Comparison of ENCODE assay signal across 8 mouse cellular contexts in the genomic region with DNA sequence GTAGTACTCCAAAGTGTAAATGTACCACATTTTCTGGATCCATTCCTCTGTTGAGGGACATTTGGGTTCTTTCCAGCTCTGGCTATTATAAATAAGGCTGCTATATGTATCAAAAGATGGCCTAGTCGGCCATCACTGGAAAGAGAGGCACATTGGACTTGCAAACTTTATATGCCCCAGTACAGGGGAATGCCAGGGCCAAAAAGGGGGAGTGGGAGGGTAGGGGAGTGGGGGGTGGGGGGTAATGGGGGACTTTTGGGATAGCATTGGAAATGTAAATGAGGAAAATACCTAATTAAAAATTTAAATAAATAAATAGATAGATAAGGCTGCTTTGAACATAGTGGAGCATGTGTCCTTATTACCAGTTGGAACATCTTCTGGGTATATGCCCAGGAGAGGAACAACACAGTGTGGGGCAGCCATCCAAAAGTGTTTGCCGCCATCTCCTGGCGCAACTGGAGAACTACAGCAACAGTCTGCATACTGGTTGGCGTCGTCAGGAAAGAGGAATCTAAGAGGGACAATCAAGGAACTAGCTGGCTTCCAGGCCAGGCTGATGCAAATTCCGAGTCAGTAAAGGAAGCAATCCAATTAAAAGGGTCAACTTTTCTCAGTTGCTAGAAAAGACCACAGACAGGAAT. TPM values are rescaled to one million over a fixed set of nuclear protein-coding genes. Genes with fewer than 3 reads are reported as not detected.
DNase-seq lines count a peak whose midpoint lies in the region; ATAC-seq and TF ChIP-seq lines count a peak whose summit lies in the region.
"Not testable (repeated sequence)": the region's sequence is repeated elsewhere in the genome, so short reads cannot be mapped to it uniquely, and the experiment has no call there.

No protein-coding gene starts in this region.

- DNase-seq in 3134 (ENCODE audit: extremely low read depth, insufficient read length, low spot score) = peak; percentile 37
- peak; percentile 83 for DNase-seq in adrenal gland, postnatal 14 days
- peak; percentile 72 for DNase-seq in embryonic facial prominence, embryonic 10.5 days (ENCODE audit: low spot score)
- peak; percentile 69 for DNase-seq in kidney, adult 2 months
- peak; percentile 72 for DNase-seq in limb, embryonic 11.5 days (ENCODE audit: low spot score)
- DNase-seq in spleen, adult 2 months (ENCODE audit: low read depth in 1 of 2, low spot score in 2 of 2) = peak; percentile 39 to 57

- H3K9me3 ChIP-seq in embryonic facial prominence, embryonic 10.5 days; limb, embryonic 11.5 days (ENCODE audit: control insufficient read depth, low read length); midbrain, embryonic 16.5 days (replicated peaks; ENCODE audit: control insufficient read depth, low read length, poor library complexity, severe bottlenecking): not testable (repeated sequence)

- not testable (repeated sequence) for H3K27ac ChIP-seq in embryonic facial prominence, embryonic 10.5 days (replicated peaks); kidney, adult 2 months (ENCODE audit: insufficient read depth, low read depth, low read length); limb, embryonic 11.5 days (replicated peaks; ENCODE audit: low read depth, low read length); midbrain, embryonic 16.5 days (ENCODE audit: low read length); spleen, adult 2 months (ENCODE audit: insufficient read depth, low read length)

- H3K27me3 ChIP-seq in embryonic facial prominence, embryonic 10.5 days (replicated peaks; ENCODE audit: low read depth, poor library complexity, severe bottlenecking); kidney, adult 2 months (replicated peaks; ENCODE audit: control insufficient read depth, insufficient read depth, low read length); limb, embryonic 11.5 days (ENCODE audit: control insufficient read depth, insufficient read depth, low read length); midbrain, embryonic 16.5 days (ENCODE audit: control insufficient read depth, insufficient read depth, low read depth, low read length); spleen, adult 2 months (ENCODE audit: control insufficient read depth, insufficient read depth, low read length): not testable (repeated sequence)

- H3K4me2 ChIP-seq in limb, embryonic 11.5 days (ENCODE audit: low read depth, severe bottlenecking); midbrain, embryonic 16.5 days (ENCODE audit: low read length): not testable (repeated sequence)

- H3K4me1 ChIP-seq in embryonic facial prominence, embryonic 10.5 days; kidney, adult 2 months (ENCODE audit: control insufficient read depth, insufficient read depth, low read length); limb, embryonic 11.5 days (ENCODE audit: control insufficient read depth, insufficient read depth, low read length); midbrain, embryonic 16.5 days (ENCODE audit: control insufficient read depth, insufficient read depth, low read length); spleen, adult 2 months (ENCODE audit: control insufficient read depth, insufficient read depth, insufficient read length): not testable (repeated sequence)

- WGBS in embryonic facial prominence, embryonic 10.5 days = 3% methylated on average over 6 of the region's 6 CpGs
- 2% methylated on average over 6 of the region's 6 CpGs for WGBS in kidney, adult 2 months
- 2% methylated on average over 6 of the region's 6 CpGs for WGBS in limb, embryonic 11.5 days
- WGBS in midbrain, embryonic 16.5 days = 2% methylated on average over 6 of the region's 6 CpGs
- WGBS in spleen, adult 2 months = 14% methylated on average over 6 of the region's 6 CpGs

- TF ChIP-seq POLR2A in kidney, adult 2 months (IDR thresholded peaks at IDR 0.05; ENCODE audit: low read depth, low read length); spleen, adult 2 months (IDR thresholded peaks at IDR 0.05; ENCODE audit: low read depth, low read length): not testable (repeated sequence)

- not testable (repeated sequence) for H3K36me3 ChIP-seq in embryonic facial prominence, embryonic 10.5 days (replicated peaks); kidney, adult 2 months (ENCODE audit: control insufficient read depth, insufficient read depth, low read length); limb, embryonic 11.5 days (ENCODE audit: control insufficient read depth, insufficient read depth, low read length); midbrain, embryonic 16.5 days (ENCODE audit: control insufficient read depth, insufficient read depth, low read length)
- peaks cover 24% of the 10 kb centered on the region for H3K36me3 ChIP-seq in spleen, adult 2 months (ENCODE audit: control insufficient read depth, insufficient read depth, low read length)

- peak; percentile 96 for ATAC-seq in granulocyte monocyte progenitor cell, adult 5-6 weeks (replicated peaks; ENCODE audit: poor library complexity, severe bottlenecking)
- ATAC-seq in limb, embryonic 11.5 days (ENCODE audit: insufficient number of reproducible peaks, low FRiP score, low TSS enrichment, low read depth) = peak; percentile 80
- peak; percentile 96 for ATAC-seq in midbrain, embryonic 16.5 days

- not testable (repeated sequence) for H3K9ac ChIP-seq in limb, embryonic 11.5 days (ENCODE audit: low read length); midbrain, embryonic 16.5 days (ENCODE audit: low read depth, low read length)

- H3K4me3 ChIP-seq in embryonic facial prominence, embryonic 10.5 days; kidney, adult 2 months (ENCODE audit: insufficient read depth, low read depth, low read length); limb, embryonic 11.5 days (ENCODE audit: low read depth, low read length); midbrain, embryonic 16.5 days (ENCODE audit: low read depth, low read length); spleen, adult 2 months (ENCODE audit: extremely low read depth, insufficient read depth, insufficient read length): not testable (repeated sequence)

- TF ChIP-seq CTCF in kidney, adult 2 months (conservative IDR thresholded peaks at IDR 0.05; ENCODE audit: insufficient read depth, insufficient read length, low read depth, low read length) = peak; percentile 88
- peak; percentile 82; the same call in 1 of the 2 replicates for TF ChIP-seq CTCF in spleen, adult 2 months (IDR thresholded peaks at IDR 0.05; ENCODE audit: extremely low read depth, insufficient read depth, insufficient read length, insufficient replicate concordance)

RNA-seq across cellular contexts. Expression of gene Pdss1, which starts 30.8 kb away (rescaled TPM):
- 11.6 and 14.0 TPM in 2 replicates for total RNA-seq in adrenal gland, postnatal 14 days (2021)
- 23.0 and 24.2 TPM in 2 replicates for polyA plus RNA-seq in embryonic facial prominence, embryonic 10.5 days (2016; fragmentation: Nextera tagmentation; extraction: Ambion mirVana)
- total RNA-seq in granulocyte monocyte progenitor cell, adult 5-6 weeks (2014; fragmentation: Nextera tagmentation) = 37.9 and 53.4 TPM in 2 replicates
- 24.8 and 37.3 TPM in 2 replicates for total RNA-seq in granulocyte monocyte progenitor cell, adult 5-6 weeks (2017)
- 8.9 and 9.9 TPM in 2 replicates for polyA plus RNA-seq in kidney, adult 2 months (2012; rRNA removed)
- polyA plus RNA-seq in limb, embryonic 11.5 days (2014; fragmentation: Nextera tagmentation; extraction: Ambion mirVana) = 15.0 and 16.5 TPM in 2 replicates
- 26.6 and 26.8 TPM in 2 replicates for polyA plus RNA-seq in midbrain, embryonic 16.5 days (2015; fragmentation: Nextera tagmentation; extraction: Ambion mirVana)
- 2.3 and 2.4 TPM in 2 replicates for polyA plus RNA-seq in spleen, adult 2 months (2012; rRNA removed)
